Mouse (Mus musculus): ENCODE measurements around the gene Med16. TPM values are rescaled to one million over a fixed set of nuclear protein-coding genes. Genes with fewer than 3 reads are reported as not detected.

The Med16 gene
- total RNA-seq, 2 experiments from 2014 or later = 55.4 to 61.9 TPM

GRCm38 (mm10) chr10:79934794-79935569, 26.3 kb upstream of the Med16 start:
- intact Hi-C loops (cut with DNase I) = loop anchor here (2.0 kb wide), 1 partner anchor 16 kb away; no protein-coding TSS in a partner anchor
- DNase-seq (ENCODE audit: extremely low spot score in 1 of 2, low spot score in 2 of 2) = no peak

GRCm38 (mm10) chr10:79934272-79934721, 25.6 kb upstream of the Med16 start:
- DNase-seq (ENCODE audit: extremely low spot score in 1 of 2, low spot score in 2 of 2) = peak; percentile 76 to 94
- intact Hi-C loops (cut with DNase I) = loop anchor here (2.0 kb wide), 1 partner anchor 17 kb away; no protein-coding TSS in a partner anchor

- intact Hi-C loops (cut with DNase I) = loop anchor here (2.0 kb wide), 1 partner anchor 17 kb away; no protein-coding TSS in a partner anchor
- no peak for DNase-seq (ENCODE audit: extremely low spot score in 1 of 2, low spot score in 2 of 2)
Measured at GRCm38 (mm10) chr10:79933861-79934260, 25.1 kb upstream of the Med16 start.

- peak in 1 of 2 experiments; percentile 64 for DNase-seq (ENCODE audit: extremely low spot score in 1 of 2, low spot score in 2 of 2)
- intact Hi-C loops (cut with DNase I) = no loop called here
Measured at GRCm38 (mm10) chr10:79933145-79933679, 24.5 kb upstream of the Med16 start.

- DNase-seq (ENCODE audit: extremely low spot score in 1 of 2, low spot score in 2 of 2) = peak; percentile 58 to 93
- intact Hi-C loops (cut with DNase I) = no loop called here
Measured at GRCm38 (mm10) chr10:79932736-79933135, 24.0 kb upstream of the Med16 start.

GRCm38 (mm10) chr10:79931797-79932196, 23.1 kb upstream of the Med16 start:
- DNase-seq (ENCODE audit: extremely low spot score in 1 of 2, low spot score in 2 of 2) = no peak
- intact Hi-C loops (cut with DNase I) = no loop called here

- no peak for DNase-seq (ENCODE audit: extremely low spot score in 1 of 2, low spot score in 2 of 2)
- intact Hi-C loops (cut with DNase I) = no loop called here
Measured at GRCm38 (mm10) chr10:79930826-79931186, 22.1 kb upstream of the Med16 start.

GRCm38 (mm10) chr10:79929967-79930825, 21.5 kb upstream of the Med16 start:
- DNase-seq (ENCODE audit: extremely low spot score in 1 of 2, low spot score in 2 of 2) = no peak
- intact Hi-C loops (cut with DNase I) = no loop called here

GRCm38 (mm10) chr10:79928907-79929701, 20.4 kb upstream of the Med16 start:
- DNase-seq (ENCODE audit: extremely low spot score in 1 of 2, low spot score in 2 of 2) = peak in 1 of 2 experiments; percentile 50
- intact Hi-C loops (cut with DNase I) = no loop called here

- intact Hi-C loops (cut with DNase I) = no loop called here
- DNase-seq (ENCODE audit: extremely low spot score in 1 of 2, low spot score in 2 of 2) = peak in 1 of 2 experiments; percentile 61
Measured at GRCm38 (mm10) chr10:79928030-79928694, 19.4 kb upstream of the Med16 start.

- peak in 1 of 2 experiments; percentile 80 for DNase-seq (ENCODE audit: extremely low spot score in 1 of 2, low spot score in 2 of 2)
- intact Hi-C loops (cut with DNase I) = no loop called here
Measured at GRCm38 (mm10) chr10:79927324-79928029, 18.8 kb upstream of the Med16 start.

GRCm38 (mm10) chr10:79926491-79927323, 18.0 kb upstream of the Med16 start, which contains the start of gene Arid3a:
Gene Arid3a (plus strand): TSS chr10:79927043.
- DNase-seq (ENCODE audit: extremely low spot score in 1 of 2, low spot score in 2 of 2) = peak; percentile 77 to 93
- intact Hi-C loops (cut with DNase I) = no loop called here

- intact Hi-C loops (cut with DNase I) = loop anchor here (1.0 to 2.0 kb wide), 2 partner anchors 32 to 91 kb away; no protein-coding TSS in a partner anchor
Measured at GRCm38 (mm10) chr10:79925785-79926490, 17.2 kb upstream of the Med16 start.

GRCm38 (mm10) chr10:79924998-79925784, 16.5 kb upstream of the Med16 start:
- intact Hi-C loops (cut with DNase I) = loop anchor here (1.0 to 5.0 kb wide), 3 partner anchors 33 to 90 kb away; partner anchors contain the start of gene Elane
- DNase-seq (ENCODE audit: extremely low spot score in 1 of 2, low spot score in 2 of 2) = peak; percentile 88 to 90

More at GRCm38 (mm10) chr10:79925785-79926490, 17.2 kb upstream of the Med16 start:
- no peak for DNase-seq (ENCODE audit: extremely low spot score in 1 of 2, low spot score in 2 of 2)

GRCm38 (mm10) chr10:79921572-79921971, 12.8 kb upstream of the Med16 start:
- no peak for DNase-seq (ENCODE audit: extremely low spot score in 1 of 2, low spot score in 2 of 2)
- intact Hi-C loops (cut with DNase I) = loop anchor here (5.0 kb wide), 1 partner anchor 34 kb away; the partner anchor contains the start of gene Elane
